Mouse (Mus musculus) midbrain, embryonic 14.5 days (tissue): ENCODE measurements at regions not wholly inside any gene's neighbourhood (a gene's known extent, or its start where the extent isn't known, plus 50 kb on each side); places are given as distances from the start of the nearest gene placed in this dataset.

Experiments
- ATAC-seq: fragments of 200-750 bp; cut with Nextera tagmentation; 2 replicates; pipeline ENCODE4 v1.8.0; 2017; ENCODE audit warnings: moderate number of reproducible peaks, moderate library complexity; ENCODE audit not compliant: low FRiP score, low TSS enrichment
- DNase-seq: peaks from one replicate; pipeline ENCODE4 v3.0.0-alpha.2; 2015
- H3K27ac ChIP-seq: fragments of 300-500 bp; sonication (generic); replicated peaks from 2 replicates; pipeline ENCODE4 v1.5.1; 2014; ENCODE audit warnings: mild to moderate bottlenecking, low read depth, low read length, moderate library complexity
- H3K27me3 ChIP-seq: fragments of 300-500 bp; sonication (generic); 2 replicates; pipeline ENCODE4 v1.6.1; 2014; ENCODE audit warnings: low read length, control low read depth, mixed read lengths; ENCODE audit not compliant: control insufficient read depth, insufficient read depth
- H3K36me3 ChIP-seq: fragments of 300-500 bp; sonication (generic); 2 replicates; pipeline ENCODE4 v1.6.1; 2014; ENCODE audit warnings: low read length, control low read depth; ENCODE audit not compliant: control insufficient read depth, insufficient read depth
- H3K4me1 ChIP-seq: fragments of 300-500 bp; sonication (generic); 2 replicates; pipeline ENCODE4 v1.6.1; 2014; ENCODE audit warnings: mild to moderate bottlenecking, antibody characterized with exemption, low read length, control low read depth; ENCODE audit not compliant: control insufficient read depth, insufficient read depth
- H3K4me2 ChIP-seq: fragments of 300-500 bp; sonication (generic); 2 replicates; pipeline ENCODE4 v1.6.1; 2014; ENCODE audit warnings: mild to moderate bottlenecking, low read length, moderate library complexity
- H3K4me3 ChIP-seq: fragments of 300-500 bp; sonication (generic); replicated peaks from 2 replicates; pipeline ENCODE4 v1.5.1; 2014; ENCODE audit warnings: low read depth, low read length
- H3K9ac ChIP-seq: fragments of 300-500 bp; sonication (generic); replicated peaks from 2 replicates; pipeline ENCODE4 v1.6.1; 2014; ENCODE audit warnings: mild to moderate bottlenecking, low read length, moderate library complexity
- H3K9me3 ChIP-seq: fragments of 300-500 bp; sonication (generic); 2 replicates; pipeline ENCODE4 v1.6.1; 2016; ENCODE audit warnings: low read length, control low read depth, mixed read lengths; ENCODE audit not compliant: control insufficient read depth
- WGBS: fragments of 180-500 bp; shearing (Covaris S2); extraction: QIAGEN DNeasy Blood & Tissue Kit; methylation state at CpG from one replicate; pipeline ENCODE4 v1.1.7; 2014; 5-methylcytosine and 5-hydroxymethylcytosine counted together

- no peak overlapping the region for H3K27ac ChIP-seq
- H3K4me1 ChIP-seq = no peaks in the 10 kb centered on the region
- H3K9ac ChIP-seq = no peak overlapping the region
- no peak overlapping the region for H3K4me2 ChIP-seq
- no peak for DNase-seq
- no peak overlapping the region for H3K4me3 ChIP-seq
- H3K27me3 ChIP-seq = no peaks in the 10 kb centered on the region
- H3K9me3 ChIP-seq = no peaks in the 10 kb centered on the region
- ATAC-seq = no peak
- no peaks in the 10 kb centered on the region for H3K36me3 ChIP-seq
Measured at GRCm38 (mm10) chr7:79201246-79201645, 52.4 kb upstream of the Mfge8 start.

GRCm38 (mm10) chr7:79202336-79202735 is 53.5 kb upstream of the Mfge8 start:
- DNase-seq = no peak
- no peak overlapping the region for H3K4me3 ChIP-seq
- H3K9me3 ChIP-seq = no peaks in the 10 kb centered on the region
- no peaks in the 10 kb centered on the region for H3K36me3 ChIP-seq
- H3K4me1 ChIP-seq = no peaks in the 10 kb centered on the region
- H3K27ac ChIP-seq = no peak overlapping the region
- no peak overlapping the region for H3K9ac ChIP-seq
- no peak overlapping the region for H3K4me2 ChIP-seq
- WGBS = 79% methylated on average over 7 of the region's 7 CpGs
- H3K27me3 ChIP-seq = no peaks in the 10 kb centered on the region
- no peak for ATAC-seq

- Histone ChIP-seq H3K36me3 (no peaks in the 10 kb centered on the region), H3K4me3 (no peak overlapping the region), H3K27me3 (no peaks in the 10 kb centered on the region), H3K27ac (no peak overlapping the region), H3K9me3 (no peaks in the 10 kb centered on the region), H3K9ac (no peak overlapping the region), H3K4me1 (no peaks in the 10 kb centered on the region), H3K4me2 (no peak overlapping the region)
- no peak for ATAC-seq
- 85% methylated on average over 5 of the region's 5 CpGs for WGBS
- DNase-seq = no peak
Measured at GRCm38 (mm10) chr7:79203481-79203880, 54.6 kb upstream of the Mfge8 start.

- H3K27me3 ChIP-seq = no peaks in the 10 kb centered on the region
- DNase-seq (peak; percentile 21), ATAC-seq (no peak)
- no peak overlapping the region for H3K4me2 ChIP-seq
- H3K4me3 ChIP-seq = no peak overlapping the region
- H3K9ac ChIP-seq = no peak overlapping the region
- no peaks in the 10 kb centered on the region for H3K36me3 ChIP-seq
- no peak overlapping the region for H3K27ac ChIP-seq
- H3K4me1 ChIP-seq = 0 out of 2 replicates have a peak, but pooled peaks cover 3% of the 10 kb centered on the region
- 33% methylated on average over 8 of the region's 8 CpGs for WGBS
- H3K9me3 ChIP-seq = no peaks in the 10 kb centered on the region
Measured at GRCm38 (mm10) chr7:79207140-79207539, 58.3 kb upstream of the Mfge8 start.

- Histone ChIP-seq H3K27me3 (no peaks in the 10 kb centered on the region), H3K9ac (no peak overlapping the region), H3K4me3 (no peak overlapping the region), H3K36me3 (no peaks in the 10 kb centered on the region), H3K4me2 (no peak overlapping the region), H3K27ac (no peak overlapping the region), H3K4me1 (0 out of 2 replicates have a peak, but pooled peaks cover 3% of the 10 kb centered on the region), H3K9me3 (no peaks in the 10 kb centered on the region)
- DNase-seq (no peak), ATAC-seq (no peak)
- 96% methylated on average over 2 of the region's 2 CpGs for WGBS
Measured at GRCm38 (mm10) chr7:79210376-79211215, 61.7 kb upstream of the Mfge8 start.

- Histone ChIP-seq H3K4me2 (no peak overlapping the region), H3K36me3 (no peaks in the 10 kb centered on the region), H3K4me1 (0 out of 2 replicates have a peak, but pooled peaks cover 3% of the 10 kb centered on the region), H3K27me3 (no peaks in the 10 kb centered on the region), H3K4me3 (no peak overlapping the region), H3K27ac (no peak overlapping the region), H3K9ac (no peak overlapping the region), H3K9me3 (no peaks in the 10 kb centered on the region)
- DNase-seq = peak; percentile 18
- 26% methylated on average over 9 of the region's 9 CpGs for WGBS
- no peak for ATAC-seq
Measured at GRCm38 (mm10) chr7:79211287-79211976, 61.6 kb upstream of the Abhd2 start.

- DNase-seq = no peak
- H3K4me3 ChIP-seq = no peak overlapping the region
- whole genome bisulfite sequencing = 93% methylated on average over 3 of the region's 3 CpGs
- H3K4me1 ChIP-seq = 0 out of 2 replicates have a peak, but pooled peaks cover 3% of the 10 kb centered on the region
- no peak for ATAC-seq
- H3K27ac ChIP-seq = no peak overlapping the region
- H3K9ac ChIP-seq = no peak overlapping the region
- H3K36me3 ChIP-seq = no peaks in the 10 kb centered on the region
- H3K4me2 ChIP-seq = no peak overlapping the region
- H3K9me3 ChIP-seq = no peaks in the 10 kb centered on the region
- H3K27me3 ChIP-seq = no peaks in the 10 kb centered on the region
Measured at GRCm38 (mm10) chr7:79212231-79212630, 60.8 kb upstream of the Abhd2 start.

- no peak for ATAC-seq
- WGBS = 91% methylated on average over 5 of the region's 5 CpGs
Measured at GRCm38 (mm10) chr7:79215001-79215400, 58.0 kb upstream of the Abhd2 start.

GRCm38 (mm10) chr7:79217232-79217631 is 55.8 kb upstream of the Abhd2 start:
- DNase-seq (no peak), ATAC-seq (no peak)
- no peaks in the 10 kb centered on the region for H3K27me3 ChIP-seq
- H3K4me3 ChIP-seq = no peak overlapping the region
- H3K4me2 ChIP-seq = no peak overlapping the region
- H3K27ac ChIP-seq = no peak overlapping the region
- 92% methylated on average over 2 of the region's 2 CpGs for WGBS
- H3K9me3 ChIP-seq = no peaks in the 10 kb centered on the region
- H3K4me1 ChIP-seq = no peaks in the 10 kb centered on the region
- no peak overlapping the region for H3K9ac ChIP-seq
- H3K36me3 ChIP-seq = no peaks in the 10 kb centered on the region

More at GRCm38 (mm10) chr7:79215001-79215400, 58.0 kb upstream of the Abhd2 start:
- no peak overlapping the region for H3K9ac ChIP-seq
- H3K36me3 ChIP-seq = no peaks in the 10 kb centered on the region
- H3K4me2 ChIP-seq = no peak overlapping the region
- H3K4me1 ChIP-seq = 0 out of 2 replicates have a peak, but pooled peaks cover 3% of the 10 kb centered on the region
- H3K9me3 ChIP-seq = no peaks in the 10 kb centered on the region
- no peaks in the 10 kb centered on the region for H3K27me3 ChIP-seq
- H3K27ac ChIP-seq = no peak overlapping the region
- no peak overlapping the region for H3K4me3 ChIP-seq
- DNase-seq = no peak
